Mouse (Mus musculus) heart, postnatal 0 days (tissue): ENCODE data around the gene Tmub2.

ENCODE experiments used
- CTCF ChIP-seq: IDR thresholded peaks from 2 replicates; pipeline ENCODE4 v1.5.1; 2016; ENCODE audit warnings: antibody characterized with exemption, control low read depth, low read depth
- EP300 ChIP-seq: IDR thresholded peaks from 2 replicates; pipeline ENCODE4 v1.6.1; 2016; ENCODE audit warnings: antibody characterized with exemption, low read depth

GRCm38 (mm10) chr11:102308979-102309378 lies 24.2 kb downstream of the Tmub2 start:
- TF ChIP-seq CTCF: peak; percentile 99
- peak; percentile 66 for TF ChIP-seq EP300
